Mouse (Mus musculus) gastrocnemius, adult 18-20 months (tissue): Measurements from ENCODE around the gene Cldn34a. TPM values are rescaled to one million over a fixed set of nuclear protein-coding genes. Genes with fewer than 3 reads are reported as not detected.
"Not testable (repeated sequence)": the region's sequence is repeated elsewhere in the genome, so short reads cannot be mapped to it uniquely, and the experiment has no call there.

Experiments used
- DNase-seq: peaks from one replicate; pipeline ENCODE4 v3.0.0; 2021; ENCODE audit warnings: low spot score
- long read RNA-seq, 2 experiments: library from polyadenylated mRNA; stranded (forward); transcript quantifications; one replicate each; pipeline ENCODE4 v2.0.0; 2021
- total RNA-seq, 2 experiments: library from RNA; stranded (reverse); gene quantifications; 2 replicates each; pipeline ENCODE4 v1.2.3; 2021

Cldn34a gene
- not detected for total RNA-seq
- long read RNA-seq, experiment 1: 0 reads
- long read RNA-seq, experiment 2: 0 reads

DNA sequence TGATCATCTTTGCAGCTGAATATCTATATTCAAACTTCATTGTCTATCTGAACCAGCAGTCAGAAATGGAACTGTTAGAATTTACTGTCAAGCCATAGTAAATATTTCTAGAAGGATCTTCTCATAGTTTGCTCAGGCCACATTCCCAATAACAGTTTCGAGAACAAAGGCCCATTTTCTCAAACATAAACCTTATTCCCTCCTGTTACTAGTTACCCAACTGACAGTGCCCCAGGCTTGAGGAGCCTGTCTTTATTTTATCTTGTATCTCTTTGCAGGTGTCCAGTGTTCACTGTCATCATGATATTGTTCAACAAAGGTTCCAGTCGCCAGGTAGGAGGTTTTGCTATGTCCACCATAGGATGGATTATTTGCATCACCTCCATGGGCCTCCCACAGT, at the start of gene Cldn34a:
Gene Cldn34a (plus strand): TSS at position 301 of the 400 bp plus-strand sequence.
- DNase-seq: no peak

GRCm38 (mm10) chrX:152518611-152519010, 44.5 kb upstream of the Cldn34a start:
- DNase-seq: not testable (repeated sequence)

- DNase-seq: no peak
Observed at GRCm38 (mm10) chrX:152545736-152546135, 17.4 kb upstream of the Cldn34a start.

- DNase-seq: no peak
Observed at GRCm38 (mm10) chrX:152548180-152548579, 15.0 kb upstream of the Cldn34a start.

- no peak for DNase-seq
Observed at GRCm38 (mm10) chrX:152557446-152557845, 5.7 kb upstream of the Cldn34a start.

Other genes starting within 250 kb of the Cldn34a start
- 1 to 10 TPM; 1.1 to 1.3 TPM for gene Kantr, start 235.8 kb upstream of the Cldn34a start, total RNA-seq
- 10 to 100 TPM; 11.2 to 13.7 TPM for gene Tspyl2, start 220.9 kb upstream of the Cldn34a start, total RNA-seq
- under 1 TPM; 0.16 to 0.31 TPM for gene Gpr173, start 194.6 kb upstream of the Cldn34a start, total RNA-seq
- 1 to 10 TPM; 1.5 to 1.6 TPM for gene Shroom2, start 206.1 kb downstream of the Cldn34a start, total RNA-seq
- not detected for gene Gpr143, start 218.6 kb downstream of the Cldn34a start, total RNA-seq